In the genomic region with DNA sequence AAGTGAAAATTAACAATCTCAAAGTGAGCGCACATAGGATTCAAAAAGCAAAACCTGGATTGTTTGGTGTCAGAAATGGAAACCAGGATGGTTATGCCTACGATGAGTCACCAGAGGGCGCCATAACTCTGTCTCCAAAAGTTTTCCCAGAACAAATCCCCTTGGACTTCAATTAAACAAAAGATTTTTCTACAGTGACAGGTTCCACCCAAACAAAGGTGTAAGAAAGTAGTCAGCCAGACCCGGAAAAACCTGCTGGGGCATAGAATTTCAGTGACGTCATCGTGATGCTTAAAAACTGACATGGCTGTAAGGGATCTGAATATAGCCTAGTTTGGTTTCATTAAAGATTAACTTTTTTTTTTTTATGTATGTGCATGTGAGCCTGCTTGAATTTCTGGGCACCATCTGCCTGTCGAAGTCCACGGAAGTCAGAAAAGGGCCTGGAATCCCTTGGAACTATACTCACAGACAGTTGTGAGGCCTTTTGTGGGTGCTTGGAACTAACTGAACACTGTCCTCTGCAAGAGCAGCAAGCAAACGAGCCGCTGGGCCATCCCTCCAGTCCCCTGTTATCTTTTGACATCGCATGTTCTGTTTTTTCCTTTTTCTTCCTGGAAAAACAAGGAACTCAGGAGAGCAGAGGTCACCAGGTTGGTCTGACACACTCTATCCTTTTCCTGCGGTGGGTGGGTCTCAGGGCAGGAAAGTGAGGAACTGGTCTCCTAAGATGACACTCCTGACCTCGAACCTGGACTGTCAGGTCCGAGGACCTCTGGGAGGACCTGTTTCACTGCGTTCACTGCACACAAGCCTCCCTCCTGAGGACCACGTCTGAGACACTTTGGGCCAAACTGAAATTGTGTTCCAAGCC, we compare ENCODE assay signal across 9 mouse cellular contexts. TPM values are rescaled to one million over a fixed set of nuclear protein-coding genes. Genes with fewer than 3 reads are reported as not detected.
A peak's percentile ranks its signal among the peaks of the same experiment; 100 is the strongest.
DNase-seq lines count a peak whose midpoint lies in the region; ATAC-seq and TF ChIP-seq lines count a peak whose summit lies in the region.
"Had no signal": no experiment of that assay in that cellular context is flagged by ENCODE, and none has a peak within 500 bp of the region (broad histone marks: within the 10 kb centered on the region; RNA-seq: fewer than 3 reads in every experiment).

No protein-coding gene starts in this region.

- H3K4me2 ChIP-seq in forebrain, embryonic 14.5 days (ENCODE audit: low read length), result no peak overlapping the region
- no peak overlapping the region for H3K4me2 ChIP-seq in liver, postnatal 0 days (ENCODE audit: low read depth, low read length)
- H3K4me2 ChIP-seq: limb, embryonic 15.5 days had no signal

- no peak for TF ChIP-seq POLR2A in kidney, adult 2 months (IDR thresholded peaks at IDR 0.05; ENCODE audit: low read depth, low read length)

- no peaks in the 10 kb centered on the region for H3K9me3 ChIP-seq in forebrain, embryonic 14.5 days (replicated peaks; ENCODE audit: control insufficient read depth, low read length)
- H3K9me3 ChIP-seq in liver, postnatal 0 days (ENCODE audit: low read length), result no peaks in the 10 kb centered on the region
- H3K9me3 ChIP-seq: limb, embryonic 15.5 days had no signal

- H3K4me3 ChIP-seq in forebrain, embryonic 14.5 days (ENCODE audit: low read depth, low read length), result no peak overlapping the region
- H3K4me3 ChIP-seq in kidney, adult 2 months (ENCODE audit: insufficient read depth, low read depth, low read length), result no peak overlapping the region
- no peak overlapping the region for H3K4me3 ChIP-seq in liver, postnatal 0 days (ENCODE audit: low read depth, low read length)
- H3K4me3 ChIP-seq: limb, embryonic 15.5 days had no signal

- no peak for TF ChIP-seq EP300 in liver, postnatal 0 days (IDR thresholded peaks at IDR 0.05; ENCODE audit: low read depth)

- peak; percentile 23; the same call in 1 of the 2 replicates for ATAC-seq in cerebellum, adult (ENCODE audit: insufficient number of reproducible peaks, low FRiP score, low TSS enrichment)
- ATAC-seq in forebrain, embryonic 14.5 days, result peak; percentile 52
- no peak for ATAC-seq in liver, postnatal 0 days

- peak; percentile 31; the same call in 1 of the 2 replicates for TF ChIP-seq CTCF in kidney, adult 2 months (conservative IDR thresholded peaks at IDR 0.05; ENCODE audit: insufficient read depth, insufficient read length, low read depth, low read length)
- TF ChIP-seq CTCF in liver, postnatal 0 days (IDR thresholded peaks at IDR 0.05; ENCODE audit: low read depth), result peak; percentile 72

- no peaks in the 10 kb centered on the region for H3K27me3 ChIP-seq in forebrain, embryonic 14.5 days (replicated peaks; ENCODE audit: control insufficient read depth, insufficient read depth, low read length)
- no peaks in the 10 kb centered on the region for H3K27me3 ChIP-seq in kidney, adult 2 months (replicated peaks; ENCODE audit: control insufficient read depth, insufficient read depth, low read length)
- H3K27me3 ChIP-seq in liver, postnatal 0 days (ENCODE audit: insufficient read depth, low read length), result no peaks in the 10 kb centered on the region
- H3K27me3 ChIP-seq: limb, embryonic 15.5 days had no signal

- H3K9ac ChIP-seq in forebrain, embryonic 14.5 days (ENCODE audit: low read length), result no peak overlapping the region
- no peak overlapping the region for H3K9ac ChIP-seq in liver, postnatal 0 days (replicated peaks)
- H3K9ac ChIP-seq: limb, embryonic 15.5 days had no signal

- H3K4me1 ChIP-seq in forebrain, embryonic 14.5 days (ENCODE audit: control insufficient read depth, insufficient read depth, low read length), result no peaks in the 10 kb centered on the region
- peaks cover 5% of the 10 kb centered on the region; the same call in 1 of the 2 replicates for H3K4me1 ChIP-seq in kidney, adult 2 months (ENCODE audit: control insufficient read depth, insufficient read depth, low read length)
- H3K4me1 ChIP-seq in liver, postnatal 0 days (ENCODE audit: insufficient read depth), result peaks cover 3% of the 10 kb centered on the region; the same call in 1 of the 2 replicates
- H3K4me1 ChIP-seq: limb, embryonic 15.5 days had no signal

- 44% methylated on average over 16 of the region's 16 CpGs for WGBS in forebrain, embryonic 14.5 days
- WGBS in kidney, adult 2 months, result 36% methylated on average over 16 of the region's 16 CpGs
- 38% methylated on average over 16 of the region's 16 CpGs for WGBS in liver, postnatal 0 days (ENCODE audit: insufficient replicate concordance)

- DNase-seq in cerebellum, adult 9-11 months, result no peak
- peak; percentile 36 for DNase-seq in 416B (ENCODE audit: low read depth)
- DNase-seq in brain, adult 2 months (ENCODE audit: low read depth, low spot score), result peak; percentile 68
- DNase-seq in forebrain, embryonic 14.5 days (ENCODE audit: low spot score), result peak; percentile 63
- DNase-seq in kidney, adult 2 months, result peak; percentile 50
- DNase-seq in liver, postnatal 0 days, result peak; percentile 37
- DNase-seq in right cerebral cortex, adult 2 months (ENCODE audit: low spot score in 2 of 2), result peak; percentile 51 to 52

- no peak overlapping the region for H3K27ac ChIP-seq in forebrain, embryonic 14.5 days (ENCODE audit: low read depth, low read length)
- no peak overlapping the region for H3K27ac ChIP-seq in kidney, adult 2 months (ENCODE audit: insufficient read depth, low read depth, low read length)
- H3K27ac ChIP-seq in liver, postnatal 0 days (ENCODE audit: low read depth), result 0 out of 2 replicates have a peak overlapping the region, but pooled peaks have one; percentile 22
- H3K27ac ChIP-seq: limb, embryonic 15.5 days had no signal

- no peaks in the 10 kb centered on the region for H3K36me3 ChIP-seq in forebrain, embryonic 14.5 days (ENCODE audit: control insufficient read depth, insufficient read depth, low read length)
- no peaks in the 10 kb centered on the region for H3K36me3 ChIP-seq in kidney, adult 2 months (ENCODE audit: control insufficient read depth, insufficient read depth, low read length)
- no peaks in the 10 kb centered on the region for H3K36me3 ChIP-seq in liver, postnatal 0 days (replicated peaks; ENCODE audit: insufficient read depth, low read length)
- H3K36me3 ChIP-seq: limb, embryonic 15.5 days had no signal

RNA-seq across cellular contexts. Expression of gene Cdk13, which starts 33.0 kb away (rescaled TPM):
- polyA plus RNA-seq in forebrain, embryonic 14.5 days (2014; fragmentation: Nextera tagmentation; extraction: Ambion mirVana), result 13.6 and 15.4 TPM in 2 replicates
- 18.7 and 23.3 TPM in 2 replicates for polyA plus RNA-seq in kidney, adult 2 months (2012; rRNA removed)
- polyA plus RNA-seq in liver, postnatal 0 days (2015; fragmentation: Nextera tagmentation; extraction: Ambion mirVana), result 5.0 and 6.6 TPM in 2 replicates
